27 mouse cellular contexts compared by ENCODE assay signal in the genomic region with DNA sequence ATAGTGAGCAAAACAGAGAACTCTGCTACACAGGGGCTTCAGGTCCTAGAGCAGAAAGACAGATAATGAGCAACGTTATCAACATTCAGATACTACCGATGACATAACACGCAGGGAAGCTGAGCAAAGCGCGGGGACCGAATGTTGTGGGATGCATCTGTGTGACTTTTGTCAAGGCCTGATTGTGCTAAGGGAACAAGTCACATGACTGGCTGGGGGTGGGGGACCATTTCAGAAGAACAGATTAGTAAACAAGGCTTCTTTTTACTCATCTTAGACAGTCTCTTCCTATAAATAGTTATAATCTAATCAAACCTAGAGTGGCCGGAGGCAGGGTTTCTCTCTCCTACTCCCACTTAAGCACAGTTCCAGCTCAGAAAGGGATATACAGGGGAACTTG. TPM values are rescaled to one million over a fixed set of nuclear protein-coding genes. Genes with fewer than 3 reads are reported as not detected.
DNase-seq lines count a peak whose midpoint lies in the region; ATAC-seq and TF ChIP-seq lines count a peak whose summit lies in the region.
"Had no signal": no experiment of that assay in that cellular context is flagged by ENCODE, and none has a peak within 500 bp of the region (broad histone marks: within the 10 kb centered on the region; RNA-seq: fewer than 3 reads in every experiment).

No protein-coding gene starts in this region.

- H3K4me1 ChIP-seq in testis, adult 2 months (ENCODE audit: control insufficient read depth, insufficient read depth, low read length): peaks cover 4% of the 10 kb centered on the region

- intact Hi-C loops in heart, postnatal 36 days (cut with DNase I): loop anchor here (5.0 kb wide), 1 partner anchor 82 kb away; a partner anchor contains a TSS

- no peak for TF ChIP-seq POLR2A in testis, adult 2 months (IDR thresholded peaks at IDR 0.05; ENCODE audit: control insufficient read depth, low read depth, low read length)

- TF ChIP-seq CTCF in testis, adult 2 months (IDR thresholded peaks at IDR 0.05; ENCODE audit: control insufficient read depth, insufficient read depth, insufficient replicate concordance, low read depth, low read length): no peak

- ATAC-seq in erythroblast, adult 5-6 weeks (replicated peaks; ENCODE audit: low FRiP score, poor library complexity, severe bottlenecking): no peak
- ATAC-seq: CD4-positive, CD25-positive, alpha-beta regulatory T cell, adult 4 months; forebrain, embryonic 14.5 days; forebrain, embryonic 16.5 days had no signal

- H3K27me3 ChIP-seq in testis, adult 2 months (ENCODE audit: control insufficient read depth, insufficient read depth, low read length): no peaks in the 10 kb centered on the region
- H3K27me3 ChIP-seq: CH12.LX; embryonic facial prominence, embryonic 12.5 days; forebrain, embryonic 12.5 days had no signal

- H3K27ac ChIP-seq in testis, adult 2 months (ENCODE audit: control insufficient read depth, insufficient read depth, low read depth, low read length): peak overlapping the region; percentile 49; the same call in 1 of the 2 replicates
- H3K27ac ChIP-seq: embryonic facial prominence, embryonic 10.5 days; embryonic facial prominence, embryonic 12.5 days; forebrain, embryonic 10.5 days; forebrain, embryonic 12.5 days had no signal

- DNase-seq in heart, adult 11 months: peak; percentile 30
- no peak for DNase-seq in heart, postnatal 36 days
- peak; percentile 7 for DNase-seq in right cerebral cortex, adult 18-20 months
- no peak for DNase-seq in right cerebral cortex, postnatal 36 days (ENCODE audit: low spot score in 2 of 2)
- DNase-seq in testis, postnatal 14 days (ENCODE audit: low spot score): peak; percentile 66
- DNase-seq in urinary bladder, adult 18-20 months (ENCODE audit: low spot score in 2 of 2): no peak
- DNase-seq: adrenal gland, adult 2 months; adrenal gland, postnatal 10 days; adrenal gland, postnatal 25 days; B cell, adult 2 months; cerebellum, adult 11-12 months; cerebellum, adult 2 months; cerebellum, adult 9-10 months; cerebellum, postnatal 10 days; cerebellum, postnatal 25 days had no signal

- no peak overlapping the region for H3K4me3 ChIP-seq in testis, adult 2 months (ENCODE audit: control insufficient read depth, low read depth, low read length)
- H3K4me3 ChIP-seq: embryonic facial prominence, embryonic 10.5 days; embryonic facial prominence, embryonic 12.5 days; erythroblast, embryonic 14.5 days; forebrain, embryonic 10.5 days; forebrain, embryonic 12.5 days had no signal

- H3K36me3 ChIP-seq in testis, adult 2 months (ENCODE audit: control insufficient read depth, insufficient read depth, low read length): no peaks in the 10 kb centered on the region
- H3K36me3 ChIP-seq: embryonic facial prominence, embryonic 10.5 days; embryonic facial prominence, embryonic 12.5 days; forebrain, embryonic 10.5 days; forebrain, embryonic 12.5 days; G1E had no signal

RNA-seq across cellular contexts. Expression of a gene that starts 1.7 kb away (rescaled TPM):
- total RNA-seq in heart, postnatal 36 days (2021): under 1 TPM in 1 of 2 experiments, not detected in 1; 0.56 TPM
- 219 and 242 TPM in 2 replicates for polyA plus RNA-seq in testis, adult 2 months (2012; rRNA removed)
- not detected in 2 replicates for total RNA-seq in erythroblast, adult 5-6 weeks (2015; ENCODE audit: low replicate concordance)
- not detected in 2 replicates for total RNA-seq in erythroblast, adult 5-6 weeks (2017; ENCODE audit: low replicate concordance)
- total RNA-seq: CH12.LX had no signal
- polyA plus RNA-seq: adrenal gland, adult 2 months; erythroblast, embryonic 14.5 days; G1E had no signal

Comparison
In these comparisons a context has a peak if more than half of its experiments do, and no peak if none do; other contexts are left out.
1. DNase-seq: peak in heart, adult 11 months (single experiment), right cerebral cortex, adult 18-20 months (single experiment) and testis, postnatal 14 days (single experiment); none in heart, postnatal 36 days (0 of 2), right cerebral cortex, postnatal 36 days (0 of 2) and urinary bladder, adult 18-20 months (0 of 2).